Mouse (Mus musculus): Measurements from ENCODE around the gene Olfr91. TPM values are rescaled to one million over a fixed set of nuclear protein-coding genes. Genes with fewer than 3 reads are reported as not detected.
"Not testable (repeated sequence)": the region's sequence is repeated elsewhere in the genome, so short reads cannot be mapped to it uniquely, and the experiment has no call there.

Olfr91 gene
- under 1 TPM in 1 of 3 experiments, not detected in 2; 0.15 TPM for polyA plus RNA-seq (2017; shearing (Covaris generic))

- no peak for ATAC-seq
Measured at GRCm38 (mm10) chr17:37098178-37098577, at the start of gene Olfr91. TSS of gene Olfr91 (minus strand) at chr17:37098278.

- ATAC-seq: not testable (repeated sequence)
Measured at GRCm38 (mm10) chr17:37131366-37131765, 33.3 kb upstream of the Olfr91 start.

- no peak for ATAC-seq
Measured at GRCm38 (mm10) chr17:37119988-37120387, 21.9 kb upstream of the Olfr91 start, which contains the start of gene Olfr92. TSS of gene Olfr92 (minus strand) at chr17:37120088.

GRCm38 (mm10) chr17:37093289-37093688 is 4.8 kb downstream of the Olfr91 start:
- no peak for ATAC-seq

GRCm38 (mm10) chr17:37092198-37092597 is 5.9 kb downstream of the Olfr91 start:
- ATAC-seq: no peak

GRCm38 (mm10) chr17:37088399-37088798 is 9.7 kb downstream of the Olfr91 start, which contains the start of gene Olfr90:
TSS of gene Olfr90 (minus strand) at chr17:37088499.
- ATAC-seq: no peak

GRCm38 (mm10) chr17:37085545-37085944 is 12.5 kb downstream of the Olfr91 start:
- no peak for ATAC-seq

GRCm38 (mm10) chr17:37084632-37085031 is 13.4 kb downstream of the Olfr91 start:
- no peak for ATAC-seq

GRCm38 (mm10) chr17:37083327-37083726 is 14.8 kb downstream of the Olfr91 start:
- peak; percentile 88 for ATAC-seq

- ATAC-seq: no peak
Measured at GRCm38 (mm10) chr17:37081659-37082058, 16.4 kb downstream of the Olfr91 start.

- no peak for ATAC-seq
Measured at GRCm38 (mm10) chr17:37080119-37080518, 18.0 kb downstream of the Olfr91 start.

GRCm38 (mm10) chr17:37078990-37079389 is 19.1 kb downstream of the Olfr91 start:
- no peak for ATAC-seq

GRCm38 (mm10) chr17:37078193-37078592 is 19.9 kb downstream of the Olfr91 start:
- ATAC-seq: no peak

GRCm38 (mm10) chr17:37075766-37076165 is 22.3 kb downstream of the Olfr91 start:
- ATAC-seq: no peak

GRCm38 (mm10) chr17:37075181-37075580 is 22.9 kb downstream of the Olfr91 start:
- no peak for ATAC-seq

- no peak for ATAC-seq
Measured at GRCm38 (mm10) chr17:37072730-37073276, 25.3 kb downstream of the Olfr91 start.

- ATAC-seq: no peak
Measured at GRCm38 (mm10) chr17:37072080-37072729, 25.9 kb downstream of the Olfr91 start.

GRCm38 (mm10) chr17:37070121-37070520 is 28.0 kb downstream of the Olfr91 start:
- ATAC-seq: no peak

- ATAC-seq: no peak
Measured at GRCm38 (mm10) chr17:37067861-37068260, 30.2 kb downstream of the Olfr91 start.

- ATAC-seq: no peak
Measured at GRCm38 (mm10) chr17:37065993-37066392, 32.1 kb downstream of the Olfr91 start.

- ATAC-seq: no peak
Measured at GRCm38 (mm10) chr17:37063686-37064495, 34.2 kb downstream of the Olfr91 start.

- no peak for ATAC-seq
Measured at GRCm38 (mm10) chr17:37063063-37063462, 35.0 kb downstream of the Olfr91 start.

- no peak for ATAC-seq
Measured at GRCm38 (mm10) chr17:37062101-37062641, 35.9 kb downstream of the Olfr91 start.
